Mouse (Mus musculus): ENCODE measurements around the gene Col3a1. TPM values are rescaled to one million over a fixed set of nuclear protein-coding genes. Genes with fewer than 3 reads are reported as not detected.

Col3a1 gene
- 472 and 499 TPM in 2 replicates for polyA plus RNA-seq (2016; fragmentation: Nextera tagmentation; extraction: Ambion mirVana)

DNA sequence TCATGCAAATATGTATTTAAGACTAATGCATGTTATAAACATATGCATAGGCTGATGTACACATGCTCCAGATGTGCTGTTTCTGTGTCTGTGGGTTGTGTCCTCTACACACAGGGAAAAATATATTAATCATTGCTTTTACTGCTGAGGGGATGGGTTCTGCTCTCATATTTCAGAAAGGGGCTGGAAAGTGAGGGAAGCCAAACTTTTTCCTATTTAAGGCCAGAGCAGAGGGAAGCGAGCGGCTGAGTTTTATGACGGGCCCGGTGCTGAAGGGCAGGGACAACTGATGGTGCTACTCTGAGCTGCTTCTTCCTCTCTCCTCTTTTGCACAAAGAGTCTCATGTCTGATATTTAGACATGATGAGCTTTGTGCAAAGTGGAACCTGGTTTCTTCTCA, at the start of gene Col3a1:
Gene Col3a1 (plus strand): TSS at position 151 of the 400 bp plus-strand sequence.
- Histone ChIP-seq H3K27ac (no peak within 1 kb of the TSS), H3K9ac (no peak within 1 kb of the TSS), H3K4me2 (replicated peaks) (no peak within 1 kb of the TSS), H3K27me3 (replicated peaks) (no peaks in the 10 kb centered on the region), H3K36me3 (no peaks in the 10 kb centered on the region), H3K4me3 (no peak within 1 kb of the TSS), H3K4me1 (no peaks in the 10 kb centered on the region), H3K9me3 (no peaks in the 10 kb centered on the region)
- no peak for ATAC-seq (ENCODE audit: low FRiP score, low read depth)
- WGBS = 48% methylated on average over 4 of the region's 4 CpGs

DNA sequence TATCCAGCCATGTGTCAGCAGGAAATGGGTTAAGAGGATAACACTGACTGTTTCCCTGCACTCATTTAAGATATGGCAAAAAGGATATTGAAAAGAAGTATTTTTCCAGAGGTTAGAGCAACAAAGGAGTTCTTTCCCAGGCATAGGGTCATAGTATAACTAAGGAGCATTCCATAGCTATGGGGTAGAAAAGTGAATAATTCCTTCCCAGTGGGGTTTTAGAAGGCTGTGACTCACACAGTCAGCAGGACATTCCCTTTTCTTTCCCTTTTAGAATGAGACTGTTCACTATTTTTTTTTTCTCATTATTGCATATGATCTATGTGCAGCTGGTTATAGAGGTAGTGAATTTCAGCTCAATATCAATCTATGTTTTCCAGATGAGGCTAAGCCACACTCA, 41.9 kb upstream of the Col3a1 start:
- no peak overlapping the region for H3K4me3 ChIP-seq
- no peaks in the 10 kb centered on the region for H3K27me3 ChIP-seq (replicated peaks)
- H3K4me2 ChIP-seq (replicated peaks) = no peak overlapping the region
- no peaks in the 10 kb centered on the region for H3K9me3 ChIP-seq
- H3K9ac ChIP-seq = no peak overlapping the region
- no peaks in the 10 kb centered on the region for H3K36me3 ChIP-seq
- no peak for ATAC-seq (ENCODE audit: low FRiP score, low read depth)
- H3K4me1 ChIP-seq = no peaks in the 10 kb centered on the region
- no peak overlapping the region for H3K27ac ChIP-seq

DNA sequence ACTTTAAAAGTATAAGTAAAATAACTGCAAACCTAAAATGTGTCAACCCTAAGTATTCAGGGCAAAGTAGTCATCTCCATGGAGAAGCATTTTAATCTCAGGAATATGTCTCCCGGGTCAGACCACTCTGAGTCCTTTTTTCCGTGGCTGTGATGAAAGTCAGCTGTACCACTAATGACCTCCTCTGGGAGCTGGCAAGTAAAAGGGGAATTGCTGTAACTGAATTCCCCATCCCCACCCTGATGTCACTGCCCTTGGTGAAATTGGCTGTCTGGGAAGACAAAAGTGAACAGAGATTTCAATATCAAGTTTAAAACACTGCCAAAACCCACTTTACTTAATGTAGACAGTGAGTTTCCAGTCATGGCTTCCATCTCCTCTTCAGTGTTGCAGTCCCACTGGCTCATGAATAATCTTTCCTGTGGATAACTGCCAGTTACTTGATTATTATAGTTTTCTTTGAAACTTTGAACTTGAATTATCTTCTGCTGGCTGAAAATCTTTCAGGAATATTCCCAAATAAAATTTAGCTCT, 35.3 kb upstream of the Col3a1 start:
- H3K9ac ChIP-seq = no peak overlapping the region
- no peaks in the 10 kb centered on the region for H3K27me3 ChIP-seq (replicated peaks)
- no peaks in the 10 kb centered on the region for H3K4me1 ChIP-seq
- no peak overlapping the region for H3K4me3 ChIP-seq
- no peaks in the 10 kb centered on the region for H3K36me3 ChIP-seq
- H3K9me3 ChIP-seq = no peaks in the 10 kb centered on the region
- H3K27ac ChIP-seq = no peak overlapping the region
- no peak overlapping the region for H3K4me2 ChIP-seq (replicated peaks)
- 73% methylated on average over 2 of the region's 2 CpGs for WGBS
- ATAC-seq (ENCODE audit: low FRiP score, low read depth) = no peak

DNA sequence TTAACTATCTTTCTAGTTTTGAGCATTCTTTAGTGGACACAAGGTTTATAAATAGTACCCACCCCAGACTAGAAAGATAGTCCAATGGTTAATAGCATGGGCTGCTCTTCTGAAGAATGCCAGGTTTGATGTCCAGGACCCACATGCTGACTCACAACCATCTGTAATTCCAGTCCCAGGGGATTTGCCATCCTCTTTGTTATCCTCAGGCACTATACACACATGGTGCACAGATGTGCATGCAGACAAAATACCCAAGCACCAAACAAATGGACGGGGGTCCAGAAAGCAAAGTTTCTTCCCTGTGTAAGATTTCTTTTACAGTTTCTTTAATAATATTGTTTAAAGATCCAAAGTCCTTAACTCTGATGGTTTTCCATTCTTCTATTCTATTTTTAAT, 23.4 kb upstream of the Col3a1 start:
- Histone ChIP-seq H3K27me3 (replicated peaks) (no peaks in the 10 kb centered on the region), H3K27ac (no peak overlapping the region), H3K9me3 (no peaks in the 10 kb centered on the region), H3K4me1 (no peaks in the 10 kb centered on the region), H3K4me2 (replicated peaks) (no peak overlapping the region), H3K4me3 (no peak overlapping the region), H3K36me3 (no peaks in the 10 kb centered on the region), H3K9ac (no peak overlapping the region)
- ATAC-seq (ENCODE audit: low FRiP score, low read depth) = no peak
- 63% methylated on average over 1 of the region's 1 CpGs for WGBS

DNA sequence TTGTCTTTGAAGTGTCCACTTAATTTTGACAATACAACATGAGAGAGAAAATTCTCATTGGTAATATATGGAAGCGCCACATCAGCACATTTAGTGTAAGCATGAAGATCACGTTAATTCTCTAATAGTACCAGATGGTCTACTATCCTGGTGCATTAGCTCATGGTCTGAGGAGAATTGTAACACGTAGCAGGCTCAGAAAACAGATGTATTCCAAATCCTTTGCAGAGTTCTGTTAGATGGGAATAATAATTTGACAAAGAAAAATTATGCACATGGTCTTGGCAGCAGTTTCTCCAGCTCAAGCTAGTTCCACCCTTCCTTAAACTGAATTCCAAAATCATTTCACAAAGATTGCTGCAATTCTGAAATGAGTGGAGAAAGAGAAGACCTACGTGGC, 21.3 kb upstream of the Col3a1 start:
- no peak overlapping the region for H3K4me3 ChIP-seq
- no peak for ATAC-seq (ENCODE audit: low FRiP score, low read depth)
- no peak overlapping the region for H3K4me2 ChIP-seq (replicated peaks)
- no peaks in the 10 kb centered on the region for H3K27me3 ChIP-seq (replicated peaks)
- H3K36me3 ChIP-seq = no peaks in the 10 kb centered on the region
- H3K27ac ChIP-seq = no peak overlapping the region
- 74% methylated on average over 4 of the region's 4 CpGs for WGBS
- H3K4me1 ChIP-seq = no peaks in the 10 kb centered on the region
- H3K9me3 ChIP-seq = no peaks in the 10 kb centered on the region
- no peak overlapping the region for H3K9ac ChIP-seq

DNA sequence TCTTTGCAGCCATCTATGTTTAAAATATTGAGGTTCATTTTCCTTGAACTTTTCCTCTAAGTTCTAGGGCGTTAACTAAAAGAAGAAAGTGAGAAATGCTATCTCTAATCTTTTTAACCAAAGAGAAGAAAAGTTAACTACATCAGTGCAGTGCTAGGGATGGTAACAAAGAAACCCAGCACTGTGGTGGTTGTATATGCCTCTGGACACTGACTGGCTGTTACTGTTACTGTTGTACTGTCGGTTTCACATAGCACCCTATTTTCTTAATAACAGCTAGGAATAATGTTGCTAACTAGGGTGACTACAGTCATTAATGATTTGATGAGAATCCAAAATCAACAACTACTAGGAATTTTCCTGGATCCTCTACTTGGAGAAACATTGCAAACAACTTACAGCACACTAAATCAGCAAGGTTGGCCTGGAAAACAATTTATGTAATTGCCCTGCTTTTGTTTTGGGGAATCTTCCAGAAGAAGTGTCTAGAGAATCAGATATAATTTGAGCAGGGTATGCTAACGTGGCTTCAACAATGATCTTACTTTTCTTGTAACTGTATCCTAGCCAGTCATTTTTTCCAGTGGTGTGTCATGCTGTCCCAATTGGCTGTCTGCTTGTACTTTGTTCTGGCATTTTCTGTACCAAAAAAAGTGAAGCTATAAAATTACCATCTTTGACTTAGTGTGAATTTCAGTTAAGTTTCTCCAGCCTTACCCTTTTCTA, 11.8 kb upstream of the Col3a1 start:
- Histone ChIP-seq H3K9me3 (no peaks in the 10 kb centered on the region), H3K36me3 (no peaks in the 10 kb centered on the region), H3K4me1 (no peaks in the 10 kb centered on the region), H3K27me3 (replicated peaks) (no peaks in the 10 kb centered on the region), H3K4me3 (no peak overlapping the region), H3K9ac (no peak overlapping the region), H3K4me2 (replicated peaks) (no peak overlapping the region), H3K27ac (no peak overlapping the region)
- no peak for ATAC-seq (ENCODE audit: low FRiP score, low read depth)
- 86% methylated on average over 3 of the region's 3 CpGs for WGBS

DNA sequence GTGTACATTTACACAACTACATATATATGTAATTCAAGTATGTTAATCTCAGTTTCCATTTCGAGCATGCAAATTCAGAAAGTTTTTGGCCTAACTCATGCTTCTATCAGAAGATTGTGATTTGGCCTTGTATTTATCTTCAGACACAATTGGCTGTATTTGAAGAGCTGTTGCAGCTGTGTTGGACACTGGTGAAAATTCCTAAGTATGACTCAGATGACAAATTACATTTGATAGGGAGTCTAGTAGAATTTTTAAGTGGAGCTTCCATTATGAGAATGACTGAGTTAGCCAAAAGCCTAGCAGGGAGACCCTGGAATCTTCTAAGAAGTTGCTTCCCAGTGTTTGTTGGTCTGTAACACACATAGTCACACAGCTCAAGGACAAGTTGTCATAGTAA, 7.1 kb upstream of the Col3a1 start:
- H3K4me3 ChIP-seq = no peak overlapping the region
- H3K27me3 ChIP-seq (replicated peaks) = no peaks in the 10 kb centered on the region
- H3K9ac ChIP-seq = no peak overlapping the region
- ATAC-seq (ENCODE audit: low FRiP score, low read depth) = no peak
- no peaks in the 10 kb centered on the region for H3K9me3 ChIP-seq
- H3K36me3 ChIP-seq = no peaks in the 10 kb centered on the region
- H3K4me2 ChIP-seq (replicated peaks) = no peak overlapping the region
- no peaks in the 10 kb centered on the region for H3K4me1 ChIP-seq
- WGBS = 77% methylated on average over 1 of the region's 1 CpGs
- no peak overlapping the region for H3K27ac ChIP-seq

DNA sequence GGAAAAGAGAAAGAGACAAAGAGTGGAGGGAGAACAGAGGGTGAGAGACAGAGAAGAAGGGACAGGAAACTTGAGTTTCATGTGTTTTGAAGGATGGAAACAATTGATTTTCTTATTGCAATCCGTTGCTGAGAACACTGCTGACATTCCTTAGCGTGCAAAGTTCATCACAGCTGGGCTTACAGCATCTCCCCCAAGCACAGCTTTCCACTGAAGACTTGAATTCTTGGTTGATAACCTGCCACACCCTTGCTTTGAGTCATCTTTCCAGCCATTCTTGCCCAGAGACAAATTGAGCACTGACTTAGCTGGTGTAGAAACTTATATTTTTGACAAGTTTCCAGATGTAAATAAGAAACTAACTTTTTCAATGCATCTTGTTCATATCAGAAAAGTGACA, 2.3 kb upstream of the Col3a1 start:
- Histone ChIP-seq H3K36me3 (no peaks in the 10 kb centered on the region), H3K27ac (no peak overlapping the region), H3K4me1 (no peaks in the 10 kb centered on the region), H3K27me3 (replicated peaks) (no peaks in the 10 kb centered on the region), H3K9me3 (no peaks in the 10 kb centered on the region), H3K9ac (no peak overlapping the region), H3K4me3 (no peak overlapping the region), H3K4me2 (replicated peaks) (no peak overlapping the region)
- no peak for ATAC-seq (ENCODE audit: low FRiP score, low read depth)
- 86% methylated on average over 2 of the region's 2 CpGs for WGBS

DNA sequence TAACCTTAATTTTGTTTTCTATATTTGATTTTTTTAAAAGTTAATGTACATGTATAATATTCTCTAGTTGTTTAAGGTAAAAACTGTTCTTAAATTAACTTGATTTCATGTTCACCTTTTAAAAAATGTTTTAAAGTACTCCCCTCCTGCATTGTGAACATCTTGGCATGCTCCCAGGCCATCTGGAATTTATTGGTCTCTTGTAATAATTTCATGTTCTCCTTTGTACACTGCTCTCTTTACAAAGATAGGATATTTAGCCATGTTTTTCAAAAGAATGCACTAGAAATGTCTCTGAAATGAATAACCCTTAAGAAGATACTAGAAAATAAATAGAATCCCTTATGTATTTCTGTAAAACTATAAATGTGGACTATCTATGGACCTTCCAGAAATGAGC, 624 bp downstream of the Col3a1 start:
- ATAC-seq (ENCODE audit: low FRiP score, low read depth) = no peak
- Histone ChIP-seq H3K27ac (no peak overlapping the region), H3K4me3 (no peak overlapping the region)

DNA sequence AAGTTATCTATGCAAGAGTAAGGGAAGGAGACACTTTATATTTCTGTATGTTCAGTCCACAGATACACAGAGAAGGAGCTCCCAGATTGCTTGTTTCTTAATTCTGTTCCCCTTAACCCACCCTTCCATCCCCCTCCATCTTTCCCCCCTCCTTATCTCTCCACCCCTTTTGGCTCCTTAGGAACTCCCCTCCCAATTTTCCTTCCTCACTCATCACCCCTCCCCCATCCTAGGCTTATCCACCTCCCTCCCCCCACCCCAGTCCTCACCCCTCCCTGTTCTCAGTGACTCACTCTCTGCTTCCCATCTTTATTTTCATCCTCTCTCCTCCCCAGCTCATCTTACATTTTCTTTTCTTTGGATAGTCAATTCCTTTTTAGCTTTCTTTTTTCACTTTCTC, 1.5 kb downstream of the Col3a1 start:
- Histone ChIP-seq H3K9ac (no peak overlapping the region), H3K4me1 (no peaks in the 10 kb centered on the region), H3K4me2 (replicated peaks) (no peak overlapping the region), H3K27me3 (replicated peaks) (no peaks in the 10 kb centered on the region), H3K4me3 (no peak overlapping the region), H3K9me3 (no peaks in the 10 kb centered on the region), H3K36me3 (no peaks in the 10 kb centered on the region), H3K27ac (no peak overlapping the region)
- ATAC-seq (ENCODE audit: low FRiP score, low read depth) = no peak

More for the DNA sequence above, 624 bp downstream of the Col3a1 start:
- no peaks in the 10 kb centered on the region for H3K36me3 ChIP-seq
- no peak overlapping the region for H3K9ac ChIP-seq
- H3K4me1 ChIP-seq = no peaks in the 10 kb centered on the region
- no peaks in the 10 kb centered on the region for H3K9me3 ChIP-seq
- no peak overlapping the region for H3K4me2 ChIP-seq (replicated peaks)
- H3K27me3 ChIP-seq (replicated peaks) = no peaks in the 10 kb centered on the region

DNA sequence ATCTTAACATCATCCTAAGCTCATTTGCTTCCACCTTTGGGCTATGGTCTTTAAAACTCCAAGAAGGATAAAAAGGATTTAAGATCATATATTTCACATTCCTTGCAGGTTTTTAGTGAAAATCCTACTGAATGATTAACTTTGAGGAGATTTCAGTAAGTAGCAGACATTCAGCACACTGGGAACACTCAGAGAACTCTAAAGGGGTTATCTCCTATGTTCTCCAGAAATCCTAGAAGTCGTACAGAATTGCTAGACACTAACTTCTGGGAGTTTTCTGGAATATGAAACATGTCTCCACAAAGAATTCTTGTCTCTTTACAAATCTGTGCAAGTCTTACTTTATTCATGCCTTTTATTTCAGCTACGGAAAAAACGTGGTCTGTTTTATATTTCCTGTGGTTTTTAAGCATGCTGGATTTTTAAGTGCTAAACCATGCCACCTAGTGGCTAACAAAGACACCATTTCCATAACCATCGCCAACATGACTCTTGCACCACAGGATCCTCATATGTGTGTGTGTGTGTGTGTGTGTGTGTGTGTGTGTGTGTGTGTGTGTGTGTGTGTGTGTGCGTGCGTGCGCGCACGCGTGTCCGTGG, 2.5 kb downstream of the Col3a1 start:
- Histone ChIP-seq H3K4me2 (replicated peaks) (peak overlapping the region; percentile 38), H3K9ac (no peak overlapping the region), H3K27ac (no peak overlapping the region), H3K9me3 (no peaks in the 10 kb centered on the region), H3K4me3 (no peak overlapping the region), H3K36me3 (no peaks in the 10 kb centered on the region), H3K27me3 (replicated peaks) (no peaks in the 10 kb centered on the region), H3K4me1 (no peaks in the 10 kb centered on the region)
- ATAC-seq (ENCODE audit: low FRiP score, low read depth) = peak; percentile 71; the same call in 1 of the 2 replicates
- 14% methylated on average over 4 of the region's 11 CpGs for WGBS

DNA sequence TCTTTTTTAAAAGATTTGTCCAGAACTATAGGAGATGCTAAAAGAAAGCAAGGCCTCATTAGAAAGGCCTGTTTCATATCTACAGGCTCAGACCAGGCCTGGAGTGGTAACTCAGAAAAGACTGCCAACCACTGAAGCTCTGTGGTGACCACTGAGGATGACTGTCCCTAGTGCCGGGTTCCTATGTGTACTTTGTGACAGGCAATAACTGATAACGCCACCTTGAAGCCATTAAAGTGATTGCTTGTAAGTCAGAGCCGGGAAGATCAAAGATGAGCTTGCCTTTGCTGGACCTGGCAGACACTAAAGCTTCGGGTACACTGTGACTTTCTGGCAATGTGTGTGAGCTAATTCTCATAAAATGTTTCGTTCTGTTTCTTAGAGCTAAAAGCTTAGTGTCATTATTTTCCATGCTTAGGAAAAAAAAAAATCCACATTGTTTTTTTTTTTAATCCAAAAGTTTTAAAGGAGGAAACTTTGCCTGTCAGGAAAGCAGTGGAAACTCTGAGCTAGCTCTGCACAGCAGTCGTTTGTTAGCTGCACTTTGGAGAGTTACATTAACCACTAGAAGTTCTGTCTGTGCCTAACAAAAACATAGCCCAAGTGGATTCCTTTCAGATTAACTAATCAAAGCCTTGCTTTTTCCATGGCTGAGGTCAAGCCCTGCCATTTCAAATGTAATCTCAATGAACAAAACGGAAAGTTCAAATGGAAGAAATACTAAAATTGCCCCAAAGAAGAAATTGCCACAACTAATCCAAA, 4.6 kb downstream of the Col3a1 start:
- Histone ChIP-seq H3K9ac (no peak overlapping the region), H3K27ac (no peak overlapping the region), H3K27me3 (replicated peaks) (no peaks in the 10 kb centered on the region), H3K36me3 (no peaks in the 10 kb centered on the region), H3K9me3 (no peaks in the 10 kb centered on the region), H3K4me3 (no peak overlapping the region), H3K4me2 (replicated peaks) (0 out of 2 replicates have a peak overlapping the region, but pooled peaks have one; percentile 7), H3K4me1 (no peaks in the 10 kb centered on the region)
- 43% methylated on average over 7 of the region's 7 CpGs for WGBS
- ATAC-seq (ENCODE audit: low FRiP score, low read depth) = no peak
